ENCODE assay signal across 9 mouse cellular contexts in genomic region chr4:40828910-40829309, GRCm38 (mm10). TPM values are rescaled to one million over a fixed set of nuclear protein-coding genes. Genes with fewer than 3 reads are reported as not detected.
DNase-seq lines count a peak whose midpoint lies in the region; ATAC-seq and TF ChIP-seq lines count a peak whose summit lies in the region.
"Had no signal": no experiment of that assay in that cellular context is flagged by ENCODE, and none has a peak within 500 bp of the region (broad histone marks: within the 10 kb centered on the region; RNA-seq: fewer than 3 reads in every experiment).

No protein-coding gene starts in this region.

- peaks cover 52% of the 10 kb centered on the region for H3K36me3 ChIP-seq in liver, embryonic 13.5 days
- no peaks in the 10 kb centered on the region for H3K36me3 ChIP-seq in forebrain, embryonic 16.5 days (ENCODE audit: control insufficient read depth, insufficient read depth)
- H3K36me3 ChIP-seq in midbrain, postnatal 0 days (ENCODE audit: insufficient read depth, low read length): no peaks in the 10 kb centered on the region
- 0 out of 2 replicates have a peak, but pooled peaks cover 11% of the 10 kb centered on the region for H3K36me3 ChIP-seq in midbrain, embryonic 10.5 days

- H3K27ac ChIP-seq in liver, embryonic 13.5 days: peak overlapping the region; percentile 57; the same call in 1 of the 2 replicates
- no peak overlapping the region for H3K27ac ChIP-seq in forebrain, embryonic 16.5 days (ENCODE audit: low read length)
- no peak overlapping the region for H3K27ac ChIP-seq in midbrain, postnatal 0 days (ENCODE audit: low read depth, low read length)
- H3K27ac ChIP-seq in midbrain, embryonic 10.5 days (replicated peaks): no peak overlapping the region
- H3K27ac ChIP-seq: embryonic facial prominence, embryonic 13.5 days had no signal

- peak overlapping the region; percentile 5; the same call in 1 of the 2 replicates for H3K9ac ChIP-seq in liver, embryonic 13.5 days
- no peak overlapping the region for H3K9ac ChIP-seq in forebrain, embryonic 16.5 days (replicated peaks; ENCODE audit: low read depth, low read length)
- no peak overlapping the region for H3K9ac ChIP-seq in midbrain, postnatal 0 days (replicated peaks; ENCODE audit: low read length, poor library complexity, severe bottlenecking)
- H3K9ac ChIP-seq: embryonic facial prominence, embryonic 13.5 days had no signal

- H3K9me3 ChIP-seq in liver, embryonic 13.5 days (replicated peaks): no peaks in the 10 kb centered on the region
- H3K9me3 ChIP-seq in forebrain, embryonic 16.5 days (ENCODE audit: control insufficient read depth, low read length): no peaks in the 10 kb centered on the region
- H3K9me3 ChIP-seq in midbrain, postnatal 0 days (ENCODE audit: low read length): no peaks in the 10 kb centered on the region
- H3K9me3 ChIP-seq in midbrain, embryonic 10.5 days (replicated peaks): no peaks in the 10 kb centered on the region
- H3K9me3 ChIP-seq: embryonic facial prominence, embryonic 13.5 days had no signal

- WGBS in liver, embryonic 13.5 days (ENCODE audit: insufficient replicate concordance): 25% methylated on average over 7 of the region's 7 CpGs
- 86% methylated on average over 7 of the region's 7 CpGs for WGBS in forebrain, embryonic 16.5 days
- WGBS in midbrain, postnatal 0 days: 86% methylated on average over 7 of the region's 7 CpGs
- WGBS in midbrain, embryonic 10.5 days: 72% methylated on average over 7 of the region's 7 CpGs

- ATAC-seq in liver, embryonic 13.5 days (ENCODE audit: low read depth): peak; percentile 74
- no peak for ATAC-seq in forebrain, embryonic 16.5 days
- ATAC-seq in midbrain, postnatal 0 days (ENCODE audit: low FRiP score): no peak

- DNase-seq in urinary bladder, postnatal 14 days (ENCODE audit: low spot score): peak; percentile 67
- DNase-seq in urinary bladder, postnatal 25 days (ENCODE audit: low spot score): no peak
- DNase-seq in heart, postnatal 10 days: peak; percentile 65 to 77
- peak; percentile 22 for DNase-seq in liver, embryonic 13.5 days
- DNase-seq in midbrain, postnatal 0 days (ENCODE audit: low spot score): no peak
- DNase-seq in midbrain, embryonic 10.5 days (ENCODE audit: low spot score): no peak
- no peak for DNase-seq in layer of hippocampus, adult 11-12 months (ENCODE audit: low spot score)

- H3K4me1 ChIP-seq in liver, embryonic 13.5 days (replicated peaks): peaks cover 79% of the 10 kb centered on the region
- H3K4me1 ChIP-seq in forebrain, embryonic 16.5 days (replicated peaks; ENCODE audit: control insufficient read depth, insufficient read depth, low read length): no peaks in the 10 kb centered on the region
- no peaks in the 10 kb centered on the region for H3K4me1 ChIP-seq in midbrain, postnatal 0 days (ENCODE audit: insufficient read depth, low read length)
- H3K4me1 ChIP-seq in midbrain, embryonic 10.5 days: no peaks in the 10 kb centered on the region
- H3K4me1 ChIP-seq: embryonic facial prominence, embryonic 13.5 days had no signal

- H3K4me2 ChIP-seq in liver, embryonic 13.5 days: no peak overlapping the region
- H3K4me2 ChIP-seq in forebrain, embryonic 16.5 days (ENCODE audit: low read length): no peak overlapping the region
- H3K4me2 ChIP-seq in midbrain, postnatal 0 days (ENCODE audit: low read depth, low read length, poor library complexity, severe bottlenecking): no peak overlapping the region
- H3K4me2 ChIP-seq: embryonic facial prominence, embryonic 13.5 days had no signal

- H3K4me3 ChIP-seq in liver, embryonic 13.5 days (replicated peaks): no peak overlapping the region
- no peak overlapping the region for H3K4me3 ChIP-seq in forebrain, embryonic 16.5 days (replicated peaks; ENCODE audit: low read length)
- H3K4me3 ChIP-seq in midbrain, postnatal 0 days (ENCODE audit: low read depth, low read length): no peak overlapping the region
- H3K4me3 ChIP-seq in midbrain, embryonic 10.5 days: no peak overlapping the region
- H3K4me3 ChIP-seq: embryonic facial prominence, embryonic 13.5 days had no signal

- intact Hi-C loops in heart, postnatal 10 days (cut with DNase I): no loop called here

- H3K27me3 ChIP-seq in liver, embryonic 13.5 days: no peaks in the 10 kb centered on the region
- H3K27me3 ChIP-seq in forebrain, embryonic 16.5 days (replicated peaks; ENCODE audit: control insufficient read depth, insufficient read depth, low read length): no peaks in the 10 kb centered on the region
- H3K27me3 ChIP-seq in midbrain, postnatal 0 days (ENCODE audit: insufficient read depth, low read length): no peaks in the 10 kb centered on the region
- H3K27me3 ChIP-seq in midbrain, embryonic 10.5 days (ENCODE audit: low read depth, poor library complexity, severe bottlenecking): no peaks in the 10 kb centered on the region
- H3K27me3 ChIP-seq: embryonic facial prominence, embryonic 13.5 days had no signal

- TF ChIP-seq CTCF in midbrain, postnatal 0 days (IDR thresholded peaks at IDR 0.05): no peak

RNA-seq across cellular contexts. Expression of gene B4galt1, which starts 24.9 kb away (rescaled TPM):
- total RNA-seq in heart, postnatal 10 days (2021): 100 to 1,000 TPM in 1 of 2 experiments, 10 to 100 TPM in 1; 95.5 to 103 TPM
- polyA plus RNA-seq in liver, embryonic 13.5 days (2015; fragmentation: Nextera tagmentation; extraction: Ambion mirVana): 29.9 and 33.8 TPM in 2 replicates
- polyA plus RNA-seq in forebrain, embryonic 16.5 days (2015; fragmentation: Nextera tagmentation; extraction: Ambion mirVana): 6.9 and 7.7 TPM in 2 replicates
- 10.0 and 11.0 TPM in 2 replicates for total RNA-seq in midbrain, postnatal 0 days (2014; rRNA removed)
- polyA plus RNA-seq in midbrain, postnatal 0 days (2015; fragmentation: Nextera tagmentation; extraction: Ambion mirVana): 5.7 and 5.8 TPM in 2 replicates
- polyA plus RNA-seq in midbrain, embryonic 10.5 days (2016; fragmentation: Nextera tagmentation; extraction: Ambion mirVana): 18.3 and 18.4 TPM in 2 replicates

Comparison
In these comparisons a context has a peak if more than half of its experiments do, and no peak if none do; other contexts are left out.
1. DNase-seq: peak in urinary bladder, postnatal 14 days (single experiment), heart, postnatal 10 days (2 of 2) and liver, embryonic 13.5 days (single experiment); none in urinary bladder, postnatal 25 days (single experiment), midbrain, postnatal 0 days (single experiment), midbrain, embryonic 10.5 days (single experiment) and layer of hippocampus, adult 11-12 months (single experiment).